Mouse (Mus musculus): ENCODE results near the gene Pigo.

DNA sequence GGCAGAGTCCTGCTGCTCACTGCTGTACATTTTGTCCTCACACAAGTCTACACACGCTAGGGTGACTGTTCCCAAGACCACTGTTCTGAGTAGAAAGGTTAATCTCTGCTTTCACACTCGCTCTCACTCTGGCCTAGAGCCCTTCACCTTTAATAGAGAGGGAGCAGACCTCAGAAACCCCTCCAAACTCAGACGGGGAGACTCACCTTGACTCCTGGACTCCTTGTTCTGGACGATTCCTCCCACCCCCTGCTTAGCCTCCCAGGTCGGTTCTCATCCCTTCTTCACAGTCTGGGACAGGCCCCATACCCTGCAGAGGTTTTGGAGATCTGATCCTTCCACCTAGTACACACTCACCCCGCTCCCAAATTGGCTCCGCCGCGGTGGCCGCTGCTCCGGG lies 14.0 kb upstream of the Pigo start:
- TF ChIP-seq CTCF (IDR thresholded peaks at IDR 0.05; ENCODE audit: low read depth) (no peak), EP300 (IDR thresholded peaks at IDR 0.05; ENCODE audit: low read depth) (no peak)

Data from liver, embryonic 14.5 days (tissue).